Mouse (Mus musculus) hindbrain, embryonic 10.5 days (tissue): ENCODE measurements at regions not wholly inside any gene's neighbourhood (a gene's known extent, or its start where the extent isn't known, plus 50 kb on each side); places are given as distances from the start of the nearest gene placed in this dataset.

Experiments used
- DNase-seq: peaks from one replicate; pipeline ENCODE4 v3.0.0-alpha.2; 2017; ENCODE audit warnings: low spot score
- H3K27ac ChIP-seq: fragments of 300-500 bp; sonication (generic); 2 replicates; pipeline ENCODE4 v1.5.1; 2016; ENCODE audit warnings: mild to moderate bottlenecking, moderate library complexity
- H3K27me3 ChIP-seq: fragments of 300-500 bp; sonication (generic); 2 replicates; pipeline ENCODE4 v1.6.1; 2016; ENCODE audit warnings: mild to moderate bottlenecking; ENCODE audit not compliant: poor library complexity, insufficient read depth, severe bottlenecking
- H3K36me3 ChIP-seq: fragments of 300-500 bp; sonication (generic); 2 replicates; pipeline ENCODE4 v1.6.1; 2016; ENCODE audit warnings: mild to moderate bottlenecking, moderate library complexity
- H3K4me1 ChIP-seq: fragments of 300-500 bp; sonication (generic); replicated peaks from 2 replicates; pipeline ENCODE4 v1.6.1; 2016; ENCODE audit warnings: mild to moderate bottlenecking
- H3K4me3 ChIP-seq: fragments of 300-500 bp; sonication (generic); 2 replicates; pipeline ENCODE4 v1.5.1; 2016; ENCODE audit warnings: mild to moderate bottlenecking, moderate library complexity
- H3K9me3 ChIP-seq: fragments of 300-500 bp; sonication (generic); 2 replicates; pipeline ENCODE4 v1.6.1; 2016; ENCODE audit warnings: mild to moderate bottlenecking, moderate library complexity
- WGBS: fragments of 180-500 bp; shearing (Covaris S2); methylation state at CpG from one replicate; pipeline ENCODE4 v1.1.7; 2016; 5-methylcytosine and 5-hydroxymethylcytosine counted together

- Histone ChIP-seq H3K27ac (no peak overlapping the region), H3K9me3 (no peaks in the 10 kb centered on the region), H3K36me3 (no peaks in the 10 kb centered on the region), H3K4me3 (no peak overlapping the region), H3K27me3 (no peaks in the 10 kb centered on the region), H3K4me1 (no peaks in the 10 kb centered on the region)
- 89% methylated on average over 3 of the region's 3 CpGs for WGBS
- no peak for DNase-seq
These were observed 643.2 kb downstream of the Rnf144a start for GRCm38 (mm10) chr12:25771856-25772255.

DNA sequence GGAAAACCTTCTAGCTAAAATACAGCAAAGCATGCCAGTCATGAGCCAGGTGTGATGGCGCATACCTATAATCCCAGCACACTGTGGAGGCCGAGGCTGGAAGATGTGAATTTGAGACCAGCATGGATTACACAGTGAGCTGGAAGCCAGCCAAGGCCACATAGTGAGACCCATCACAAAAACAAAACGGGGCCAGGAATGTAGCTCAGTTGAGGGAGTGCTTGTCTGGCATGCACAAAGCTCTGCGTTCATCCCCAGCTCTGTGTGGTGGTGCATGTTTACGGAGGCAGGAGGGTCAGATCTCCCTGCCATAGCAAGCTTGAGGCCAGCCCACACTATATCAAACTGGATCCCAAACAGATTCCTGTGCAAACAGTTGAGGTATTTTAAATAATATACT lies 646.4 kb downstream of the Rnf144a start:
- DNase-seq, result peak; percentile 8
- no peak overlapping the region for H3K4me3 ChIP-seq
- no peak overlapping the region for H3K27ac ChIP-seq
- H3K4me1 ChIP-seq, result peaks cover 16% of the 10 kb centered on the region
- no peaks in the 10 kb centered on the region for H3K9me3 ChIP-seq
- no peaks in the 10 kb centered on the region for H3K27me3 ChIP-seq
- WGBS, result 55% methylated on average over 5 of the region's 5 CpGs
- H3K36me3 ChIP-seq, result no peaks in the 10 kb centered on the region

DNA sequence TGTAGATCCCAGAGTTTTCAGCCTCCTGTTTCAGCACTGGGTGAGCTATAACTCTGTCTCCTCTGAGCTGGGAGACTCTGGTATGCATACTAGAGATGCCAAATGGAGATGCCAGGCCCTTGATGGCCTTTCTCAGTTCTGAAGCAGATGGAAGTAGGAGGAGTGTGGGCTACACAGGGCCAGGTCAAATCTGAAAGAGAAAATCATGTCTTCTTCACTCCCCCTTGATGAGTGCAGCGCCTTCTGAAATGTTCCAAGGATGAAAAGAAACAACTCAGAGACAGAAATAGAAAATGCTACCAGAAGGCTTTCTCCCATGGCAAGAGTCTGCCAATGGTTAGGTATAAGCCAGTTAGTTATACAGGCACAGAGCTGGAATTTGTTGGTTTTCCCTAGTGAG lies 652.0 kb downstream of the Rnf144a start:
- no peak overlapping the region for H3K4me3 ChIP-seq
- 95% methylated on average over 1 of the region's 1 CpGs for WGBS
- no peak for DNase-seq
- no peaks in the 10 kb centered on the region for H3K36me3 ChIP-seq
- no peak overlapping the region for H3K27ac ChIP-seq
- peaks cover 16% of the 10 kb centered on the region for H3K4me1 ChIP-seq
- H3K9me3 ChIP-seq, result no peaks in the 10 kb centered on the region
- no peaks in the 10 kb centered on the region for H3K27me3 ChIP-seq

DNA sequence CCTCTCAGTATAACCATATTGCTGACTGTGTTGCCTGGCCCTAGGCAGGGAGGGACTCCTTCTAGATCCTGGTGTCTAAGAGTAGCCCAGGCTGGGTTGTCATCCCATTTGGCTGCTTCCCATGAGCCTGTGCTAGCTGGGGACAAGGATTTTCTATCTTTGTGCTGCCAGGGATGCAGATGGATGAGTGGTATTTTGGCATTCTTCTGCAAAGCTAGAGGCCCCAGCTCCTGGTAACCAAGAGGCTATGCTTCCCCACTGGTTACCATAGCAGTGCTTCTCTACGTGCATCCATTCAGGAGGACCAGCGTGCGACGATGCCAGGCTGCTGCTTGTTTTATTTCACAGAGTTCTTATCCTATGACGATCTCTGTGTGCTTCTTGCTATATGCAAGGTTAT lies 658.0 kb downstream of the Rnf144a start:
- Histone ChIP-seq H3K27me3 (no peaks in the 10 kb centered on the region), H3K27ac (no peak overlapping the region), H3K9me3 (no peaks in the 10 kb centered on the region), H3K4me1 (no peaks in the 10 kb centered on the region), H3K4me3 (no peak overlapping the region), H3K36me3 (no peaks in the 10 kb centered on the region)
- no peak for DNase-seq
- WGBS, result 73% methylated on average over 5 of the region's 5 CpGs

GRCm38 (mm10) chr12:25733801-25734200 lies 636.9 kb upstream of the Id2 start:
- no peak for DNase-seq
- no peak overlapping the region for H3K27ac ChIP-seq
- H3K4me1 ChIP-seq, result no peaks in the 10 kb centered on the region
- no peaks in the 10 kb centered on the region for H3K9me3 ChIP-seq
- H3K36me3 ChIP-seq, result no peaks in the 10 kb centered on the region
- WGBS, result 80% methylated on average over 2 of the region's 2 CpGs
- no peak overlapping the region for H3K4me3 ChIP-seq
- H3K27me3 ChIP-seq, result no peaks in the 10 kb centered on the region

DNA sequence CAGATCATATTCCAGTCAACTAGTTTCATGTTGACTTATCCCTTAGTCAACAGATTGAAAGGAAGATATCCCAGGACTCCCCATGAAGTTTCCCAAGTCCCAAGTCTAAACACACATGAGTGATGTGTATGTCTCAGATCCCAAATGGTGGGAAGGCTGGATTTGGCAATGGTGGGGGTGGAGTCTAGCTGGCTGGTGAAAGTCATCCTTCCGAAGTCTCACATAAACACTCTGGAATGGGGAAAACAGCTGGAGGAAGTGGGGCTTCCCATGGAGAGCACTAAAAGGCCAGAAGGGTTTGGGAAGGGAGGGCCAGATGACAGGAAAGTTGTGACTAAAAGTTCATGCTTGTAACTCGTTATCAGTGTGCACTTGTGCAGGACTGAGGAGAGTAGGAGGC lies 628.8 kb upstream of the Id2 start:
- Histone ChIP-seq H3K4me3 (no peak overlapping the region), H3K9me3 (no peaks in the 10 kb centered on the region), H3K36me3 (no peaks in the 10 kb centered on the region), H3K4me1 (no peaks in the 10 kb centered on the region), H3K27ac (no peak overlapping the region), H3K27me3 (no peaks in the 10 kb centered on the region)
- WGBS, result 55% methylated on average over 2 of the region's 2 CpGs
- DNase-seq, result no peak

- Histone ChIP-seq H3K27me3 (no peaks in the 10 kb centered on the region), H3K36me3 (no peaks in the 10 kb centered on the region), H3K9me3 (no peaks in the 10 kb centered on the region), H3K4me1 (no peaks in the 10 kb centered on the region), H3K27ac (no peak overlapping the region), H3K4me3 (no peak overlapping the region)
- 94% methylated on average over 1 of the region's 1 CpGs for WGBS
- no peak for DNase-seq
These were observed 614.2 kb upstream of the Id2 start for GRCm38 (mm10) chr12:25711186-25711585.

GRCm38 (mm10) chr12:25703023-25703400 lies 606.1 kb upstream of the Id2 start:
- H3K27ac ChIP-seq, result peak overlapping the region; percentile 74
- WGBS, result 15% methylated on average over 6 of the region's 6 CpGs

DNA sequence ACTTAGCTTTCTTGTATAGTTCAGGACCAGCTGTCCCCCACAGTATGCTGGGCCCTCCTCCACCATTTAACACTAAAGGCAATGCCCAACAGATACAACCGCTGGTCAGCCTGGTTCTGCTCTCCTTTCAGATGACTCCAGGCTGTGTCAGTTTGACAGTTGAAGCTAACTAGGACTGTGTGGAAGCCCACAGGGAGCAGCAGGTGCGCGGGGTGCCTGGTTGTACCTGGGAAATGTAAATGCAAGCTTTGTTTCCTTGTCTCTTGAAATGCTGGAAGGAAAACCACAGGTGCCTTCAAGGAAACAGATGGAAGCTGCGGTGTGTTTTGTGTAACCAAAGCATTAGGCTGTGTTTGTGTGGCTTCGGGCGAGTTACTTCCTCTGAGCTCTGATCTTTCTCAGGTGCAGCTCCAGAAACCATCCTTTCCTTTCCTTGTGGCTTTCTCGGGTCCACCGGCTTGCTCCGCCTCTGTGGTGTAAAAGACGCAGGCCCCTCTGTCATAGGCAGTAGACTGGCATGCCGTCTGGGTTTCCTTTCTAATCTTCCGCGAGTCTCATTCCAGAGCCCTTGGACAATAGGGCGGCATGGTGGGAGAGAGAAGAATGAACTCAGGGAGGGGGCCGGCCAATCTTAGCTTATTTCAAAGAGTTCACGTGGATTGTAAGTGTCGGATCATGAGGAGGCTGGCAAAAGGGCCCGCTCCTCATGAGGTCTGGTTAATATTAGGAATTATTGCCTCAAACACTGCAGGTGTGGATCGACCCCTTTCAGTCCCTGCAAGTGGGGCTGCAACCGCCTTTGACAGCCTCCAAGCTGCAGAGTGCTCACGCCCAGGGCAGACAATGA lies 605.5 kb upstream of the Id2 start:
- Histone ChIP-seq H3K9me3 (no peaks in the 10 kb centered on the region), H3K27ac (peak overlapping the region; percentile 74), H3K4me1 (peaks cover 12% of the 10 kb centered on the region), H3K36me3 (no peaks in the 10 kb centered on the region), H3K27me3 (no peaks in the 10 kb centered on the region), H3K4me3 (peak overlapping the region; percentile 44)
- peak; percentile 36 for DNase-seq
- WGBS, result 10% methylated on average over 21 of the region's 21 CpGs

More at GRCm38 (mm10) chr12:25703023-25703400, 606.1 kb upstream of the Id2 start:
- no peaks in the 10 kb centered on the region for H3K36me3 ChIP-seq
- H3K4me1 ChIP-seq, result peaks cover 12% of the 10 kb centered on the region
- H3K9me3 ChIP-seq, result no peaks in the 10 kb centered on the region
- H3K4me3 ChIP-seq, result peak overlapping the region; percentile 44
- DNase-seq, result peak; percentile 5
- no peaks in the 10 kb centered on the region for H3K27me3 ChIP-seq

DNA sequence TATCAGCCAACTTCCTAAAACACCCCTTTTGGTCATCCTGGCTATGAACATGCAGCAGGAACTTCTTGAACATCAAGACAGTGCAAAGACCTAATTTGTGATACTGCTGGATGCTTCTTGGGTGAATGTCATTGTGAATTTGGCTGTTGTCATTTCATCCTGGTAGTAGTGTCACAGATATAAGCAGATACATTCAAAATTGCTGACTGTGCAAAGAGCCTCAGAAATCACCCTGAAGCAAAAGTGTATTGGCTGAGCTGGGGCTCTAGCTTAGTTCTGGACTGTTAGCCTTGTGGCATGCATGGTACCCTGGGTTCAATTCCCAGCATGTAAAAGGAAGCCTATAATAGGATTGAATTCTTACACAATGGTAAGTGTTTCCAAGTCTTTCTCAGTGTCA lies 590.1 kb upstream of the Id2 start:
- no peak overlapping the region for H3K27ac ChIP-seq
- no peaks in the 10 kb centered on the region for H3K9me3 ChIP-seq
- H3K27me3 ChIP-seq, result no peaks in the 10 kb centered on the region
- no peak for DNase-seq
- H3K36me3 ChIP-seq, result no peaks in the 10 kb centered on the region
- no peak overlapping the region for H3K4me3 ChIP-seq
- H3K4me1 ChIP-seq, result no peaks in the 10 kb centered on the region

DNA sequence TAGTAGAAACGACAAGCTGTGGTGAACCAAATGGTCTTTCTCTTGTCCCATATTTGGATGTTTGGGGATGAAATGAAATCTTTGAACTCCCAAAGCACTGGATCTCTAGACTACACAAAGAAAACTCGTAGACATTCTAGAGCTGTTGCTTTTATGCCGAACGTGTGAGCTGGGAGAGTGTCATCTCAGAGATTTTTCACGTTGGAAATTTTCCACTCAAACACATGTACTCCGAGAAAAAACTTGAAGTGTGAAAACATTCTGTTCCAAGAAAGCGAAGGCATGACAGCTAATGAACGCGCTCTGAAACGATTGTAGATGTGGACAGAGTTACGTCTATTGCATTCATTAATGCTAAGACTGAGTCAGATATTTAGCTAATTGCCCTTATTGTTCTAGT lies 579.7 kb upstream of the Id2 start:
- 94% methylated on average over 11 of the region's 11 CpGs for WGBS
- H3K4me3 ChIP-seq, result no peak overlapping the region
- H3K36me3 ChIP-seq, result no peaks in the 10 kb centered on the region
- H3K27me3 ChIP-seq, result no peaks in the 10 kb centered on the region
- no peak for DNase-seq
- H3K27ac ChIP-seq, result no peak overlapping the region
- no peaks in the 10 kb centered on the region for H3K4me1 ChIP-seq
- no peaks in the 10 kb centered on the region for H3K9me3 ChIP-seq

DNA sequence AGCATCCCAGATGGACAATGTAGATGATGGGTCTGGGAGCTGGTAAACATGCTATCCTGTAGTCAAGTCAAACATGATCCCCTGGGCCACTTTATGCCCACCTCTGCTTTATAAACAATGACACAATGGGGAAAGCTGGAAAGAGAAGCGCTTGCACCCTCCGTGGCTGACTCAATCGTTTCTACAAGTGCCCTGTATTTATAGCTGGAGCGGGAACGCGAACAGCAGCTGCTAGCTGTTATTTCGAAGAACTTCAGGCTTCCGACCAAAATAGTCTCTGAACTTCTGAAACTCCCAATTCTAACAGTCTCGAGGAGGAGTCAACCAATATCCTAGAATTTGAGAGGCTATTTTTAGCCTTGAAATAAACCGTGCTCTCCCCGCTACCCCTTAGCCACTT lies 571.4 kb upstream of the Id2 start:
- H3K36me3 ChIP-seq, result no peaks in the 10 kb centered on the region
- 92% methylated on average over 11 of the region's 11 CpGs for WGBS
- no peaks in the 10 kb centered on the region for H3K9me3 ChIP-seq
- no peak overlapping the region for H3K4me3 ChIP-seq
- DNase-seq, result no peak
- H3K4me1 ChIP-seq, result no peaks in the 10 kb centered on the region
- H3K27ac ChIP-seq, result no peak overlapping the region
- H3K27me3 ChIP-seq, result no peaks in the 10 kb centered on the region

DNA sequence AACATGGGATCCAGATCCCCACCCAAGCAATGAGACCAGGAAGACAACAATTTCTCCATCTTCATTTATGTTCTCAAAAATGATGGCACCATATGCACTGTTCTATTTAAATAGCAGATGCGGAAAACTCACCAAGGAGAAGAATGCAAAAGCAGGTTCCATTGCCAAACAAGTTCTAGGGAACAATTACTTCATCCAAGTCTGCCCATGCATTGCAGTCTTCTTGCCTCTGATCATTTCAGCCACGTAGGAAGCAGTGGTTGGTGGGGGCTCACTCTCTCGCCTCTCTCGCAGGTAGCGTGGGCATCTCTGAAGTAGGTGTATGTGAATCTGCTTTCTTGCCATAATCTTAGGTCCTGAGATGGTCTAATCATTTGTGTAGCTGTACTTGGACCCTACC lies 557.5 kb upstream of the Id2 start:
- Histone ChIP-seq H3K27me3 (no peaks in the 10 kb centered on the region), H3K9me3 (no peaks in the 10 kb centered on the region), H3K27ac (no peak overlapping the region), H3K4me1 (no peaks in the 10 kb centered on the region), H3K4me3 (no peak overlapping the region), H3K36me3 (no peaks in the 10 kb centered on the region)
- no peak for DNase-seq
- 92% methylated on average over 5 of the region's 5 CpGs for WGBS

DNA sequence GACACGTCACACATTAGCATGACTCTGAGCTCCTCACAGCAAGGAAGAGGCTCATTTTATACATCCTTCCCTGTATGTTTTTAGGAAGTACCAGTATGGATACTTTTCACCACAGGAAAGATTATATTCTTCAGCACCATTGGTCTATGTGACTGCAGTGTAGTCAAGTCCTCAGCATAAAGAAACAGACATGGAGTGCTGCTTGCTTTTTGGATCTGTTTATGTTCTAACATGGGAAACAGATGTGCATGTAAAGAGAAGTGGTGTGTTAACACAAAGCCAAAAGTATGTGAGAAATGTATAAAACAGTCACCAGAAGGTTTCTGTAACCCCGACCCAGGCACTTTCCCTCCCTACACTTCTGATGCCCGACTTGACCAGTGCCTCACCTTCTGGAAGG lies 553.3 kb upstream of the Id2 start:
- WGBS, result 73% methylated on average over 3 of the region's 3 CpGs
- Histone ChIP-seq H3K4me3 (no peak overlapping the region), H3K36me3 (no peaks in the 10 kb centered on the region), H3K9me3 (no peaks in the 10 kb centered on the region), H3K27ac (no peak overlapping the region), H3K27me3 (no peaks in the 10 kb centered on the region), H3K4me1 (no peaks in the 10 kb centered on the region)
- DNase-seq, result no peak
